Mouse (Mus musculus) cortical plate, adult 2 months (tissue): Measurements from ENCODE around the gene Nfe2.
A peak's percentile ranks its signal among the peaks of the same experiment; 100 is the strongest.

Experiments used
- CTCF ChIP-seq: fragments of 200-500 bp; IDR thresholded peaks from 2 replicates; pipeline ENCODE4 v1.5.1; 2011; ENCODE audit warnings: mild to moderate bottlenecking, control low read depth, low read length; ENCODE audit not compliant: insufficient read depth; ENCODE audit errors: extremely low read depth
- POLR2A ChIP-seq: fragments of 200-500 bp; IDR thresholded peaks from 2 replicates; pipeline ENCODE4 v1.6.1; 2011; ENCODE audit warnings: mild to moderate bottlenecking, low read length, control low read depth; ENCODE audit not compliant: insufficient read depth; ENCODE audit errors: extremely low read depth

DNA sequence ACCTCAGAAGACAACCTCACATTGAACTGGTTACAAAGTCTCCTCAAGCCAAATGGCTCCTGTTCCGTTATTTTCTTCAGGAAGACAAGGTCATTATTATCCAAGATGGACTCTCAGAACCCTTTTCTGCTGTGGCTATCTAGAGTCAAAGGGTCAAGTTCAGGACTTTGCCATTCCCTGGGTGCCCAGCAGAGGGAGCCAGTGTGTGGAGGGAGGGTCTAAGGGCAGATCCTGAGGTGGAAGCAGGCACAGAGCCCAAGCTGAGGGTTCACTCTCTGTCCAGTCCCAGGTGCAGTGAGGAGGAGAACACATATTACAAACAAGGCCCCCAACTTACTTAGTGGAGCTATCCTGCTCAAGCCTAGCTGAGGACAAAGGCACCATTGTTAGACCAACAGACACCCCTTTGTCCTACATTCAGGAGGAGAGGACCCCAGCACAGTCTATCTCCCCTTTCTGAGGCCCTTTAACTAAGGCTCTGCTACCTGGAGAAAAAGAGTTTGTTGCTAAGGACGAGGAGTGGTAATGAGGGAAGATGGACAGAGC, 7.9 kb downstream of the Nfe2 start:
- peak; percentile 66 for TF ChIP-seq CTCF
- TF ChIP-seq POLR2A, result no peak
